Mouse (Mus musculus): Measurements from ENCODE around the gene Ubiad1.

Ubiad1 gene

GRCm38 (mm10) chr4:148453707-148454106 is 9.1 kb upstream of the Ubiad1 start:
- no peak for DNase-seq (ENCODE audit: low spot score)

DNA sequence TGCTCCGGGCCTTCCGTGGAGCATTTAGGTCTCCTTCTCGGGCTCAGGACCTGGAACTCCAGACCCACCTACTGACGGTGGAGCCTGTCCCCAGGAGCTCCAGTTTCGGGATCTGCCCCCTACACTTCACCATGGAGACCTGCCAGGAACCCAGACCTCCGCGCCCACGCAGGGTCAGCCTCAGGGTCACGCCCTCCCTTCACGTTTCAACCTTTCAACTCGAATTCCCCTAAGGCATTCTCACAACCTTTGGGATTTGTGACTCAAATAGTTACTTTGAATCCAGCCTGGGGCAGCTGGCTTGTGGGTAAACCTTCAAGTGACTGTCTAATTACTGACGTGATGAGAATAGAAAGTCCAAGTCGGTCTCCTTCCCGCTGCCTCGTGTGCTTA is 4.3 kb upstream of the Ubiad1 start:
- DNase-seq (ENCODE audit: low spot score), result no peak

DNA sequence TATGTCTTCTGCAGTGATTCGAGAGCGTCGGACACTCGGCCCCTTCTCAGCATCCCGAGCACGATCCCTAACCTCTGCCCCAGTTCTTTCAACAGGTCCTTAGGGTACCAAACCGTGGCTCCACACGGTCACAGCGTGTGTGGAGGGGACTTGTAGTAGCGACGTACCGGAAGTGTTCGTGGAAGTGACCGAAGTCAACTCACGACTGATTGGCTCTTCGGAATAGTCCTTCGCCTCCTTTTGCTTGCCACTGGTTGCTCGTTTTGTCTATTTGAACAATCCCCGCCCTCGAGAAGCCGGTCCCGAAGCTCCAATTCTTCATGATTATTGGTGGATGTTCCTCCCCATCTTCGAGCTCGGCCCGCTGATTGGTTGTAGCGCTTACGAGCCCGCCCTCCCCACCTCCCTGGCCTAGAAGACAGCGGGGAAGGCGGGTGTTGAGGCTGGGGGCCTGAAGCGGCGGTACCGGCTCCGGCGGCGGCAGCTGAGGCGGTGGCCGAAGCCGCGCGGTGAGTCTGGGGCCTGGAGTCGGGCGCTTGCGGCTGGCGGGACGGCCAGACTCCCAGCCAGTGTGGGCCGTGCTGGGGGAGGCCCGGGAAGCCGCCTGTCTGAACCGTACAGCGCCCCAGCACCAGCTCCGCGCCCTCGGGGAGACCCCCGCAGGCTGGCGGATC is 3.7 kb upstream of the Ubiad1 start, which contains the start of gene Mtor:
Mtor (plus strand) TSS at position 433 of the 674 bp plus-strand sequence.
- peak; percentile 98 for DNase-seq (ENCODE audit: low spot score)

DNA sequence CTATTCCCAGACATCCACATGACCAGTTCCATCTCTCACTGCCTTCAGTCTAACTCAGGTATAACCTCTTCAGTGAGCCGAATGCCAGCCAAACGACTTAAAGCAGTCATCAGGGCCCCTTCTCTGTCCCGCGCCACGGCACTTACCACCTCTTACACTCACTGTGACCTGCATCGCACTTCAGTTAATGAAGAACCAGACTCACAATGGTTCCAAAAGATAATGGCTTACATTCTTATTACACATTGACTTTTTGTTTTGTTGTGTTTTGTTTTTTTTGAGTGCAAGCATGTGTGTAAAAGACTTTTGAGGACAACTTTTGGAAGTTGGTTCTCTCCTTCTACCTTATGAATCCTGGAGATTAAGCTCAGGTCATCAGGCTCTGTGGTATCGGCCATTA is 2.0 kb downstream of the Ubiad1 start:
- DNase-seq (ENCODE audit: low spot score), result no peak

DNA sequence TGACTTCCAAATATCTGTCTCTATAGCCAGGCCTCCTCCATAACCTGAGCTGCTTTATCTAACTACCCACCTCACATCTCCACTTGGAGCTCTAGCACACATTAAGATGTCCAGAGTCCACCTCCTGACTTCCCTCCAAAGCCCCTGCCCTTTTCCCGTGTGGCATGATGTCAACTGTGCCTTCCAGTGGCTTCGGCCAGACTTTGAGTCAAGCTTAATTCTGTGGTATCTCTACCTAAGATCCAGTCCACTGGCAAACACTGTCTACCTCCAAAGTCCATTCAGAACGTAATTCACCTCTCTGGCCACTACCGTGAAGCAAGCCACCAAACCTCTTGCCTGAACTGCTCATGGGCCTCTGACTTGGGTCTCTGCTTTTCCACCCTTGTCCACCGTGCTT is 2.6 kb downstream of the Ubiad1 start:
- DNase-seq (ENCODE audit: low spot score), result no peak

DNA sequence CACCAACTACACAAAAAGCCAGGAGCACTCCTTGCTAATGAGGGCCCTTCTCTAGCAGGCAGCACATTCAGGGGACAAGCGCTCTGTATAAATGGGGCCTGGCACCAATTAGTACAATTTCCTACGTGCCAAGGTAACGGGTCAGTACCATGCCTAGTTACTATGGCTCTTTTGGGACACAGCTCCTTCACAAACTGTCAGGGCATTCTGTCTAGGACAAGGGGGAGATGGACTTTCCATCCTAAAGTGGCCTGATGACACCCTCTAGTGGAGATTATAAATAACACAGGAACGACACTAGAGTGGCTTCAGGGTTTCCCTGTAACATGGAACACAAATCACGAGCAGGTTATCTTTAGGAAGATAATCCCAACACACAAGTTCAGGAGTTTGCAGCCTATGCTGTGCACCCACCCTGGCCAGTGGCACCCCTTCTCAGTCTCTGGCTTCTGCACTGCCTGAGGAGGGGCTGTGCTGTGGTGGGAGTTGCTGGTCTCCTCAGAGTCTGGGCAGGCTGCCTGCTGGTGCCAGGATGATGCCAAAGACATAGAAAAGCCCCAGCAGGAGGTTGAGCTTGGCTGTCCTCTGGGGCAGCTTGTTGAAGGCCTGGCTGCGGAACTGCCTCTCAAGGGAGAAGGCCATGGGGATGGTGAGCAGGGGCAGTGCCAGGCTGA is 8.8 kb downstream of the Ubiad1 start:
- peak; percentile 72 for DNase-seq (ENCODE audit: low spot score)

DNA sequence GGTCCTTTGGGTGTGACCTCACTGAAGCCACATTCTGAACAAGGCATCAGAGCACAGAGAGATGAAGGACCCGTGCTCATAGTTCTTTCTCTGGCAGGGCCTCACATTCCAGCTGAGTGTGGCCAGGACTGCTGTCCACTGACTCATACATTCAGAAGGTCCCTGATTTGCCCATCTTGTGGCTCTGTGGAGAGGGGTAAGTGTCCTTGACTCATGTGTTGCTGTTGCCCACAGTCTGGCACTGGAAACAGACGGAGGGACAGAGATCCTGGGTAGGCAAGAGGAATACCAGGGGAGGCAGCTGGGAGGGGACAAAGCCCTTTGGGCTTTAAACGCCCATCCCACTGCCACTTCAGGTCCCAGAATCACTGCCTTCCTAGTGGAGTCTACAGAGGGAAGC is 9.5 kb downstream of the Ubiad1 start:
- DNase-seq (ENCODE audit: low spot score), result no peak

DNA sequence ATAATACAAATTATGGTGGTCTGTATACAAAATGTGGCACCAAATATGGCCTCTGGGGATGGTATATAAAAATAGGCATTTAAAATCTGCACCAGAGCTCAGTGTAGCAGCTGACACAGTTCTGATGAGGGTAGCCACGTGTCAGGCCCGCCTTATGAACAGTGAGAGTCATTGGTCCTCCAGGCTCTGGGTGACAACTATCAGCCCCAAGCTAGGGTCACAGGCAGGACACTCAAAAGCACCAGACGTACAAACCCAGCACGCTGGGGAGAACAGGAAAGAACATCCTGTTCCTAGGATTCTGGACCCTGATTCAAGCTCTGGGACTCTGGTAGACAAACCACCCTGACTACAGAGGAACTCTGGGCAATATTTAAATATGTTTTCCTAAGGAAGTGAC is 10.0 kb downstream of the Ubiad1 start:
- no peak for DNase-seq (ENCODE audit: low spot score)

DNA sequence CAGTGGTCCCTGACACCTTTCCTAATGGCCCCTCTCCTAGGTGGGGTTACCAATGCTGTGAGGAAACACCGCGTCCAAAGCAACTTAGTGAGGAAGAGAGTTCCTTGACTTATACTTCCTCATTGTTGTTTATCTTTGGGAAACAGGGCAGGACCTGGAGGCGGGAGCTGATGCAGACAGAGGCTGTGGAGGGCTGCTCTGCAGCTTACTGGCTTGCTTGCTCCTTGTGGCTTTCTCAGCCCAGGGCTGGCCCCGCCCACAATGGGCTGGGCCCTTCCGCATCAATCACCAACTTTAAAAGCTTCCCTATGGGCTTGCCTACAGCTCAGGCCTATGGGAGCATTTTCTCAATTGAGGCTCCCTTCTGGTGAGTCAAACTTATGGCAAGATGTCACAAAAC is 10.8 kb downstream of the Ubiad1 start:
- no peak for DNase-seq (ENCODE audit: low spot score)

DNA sequence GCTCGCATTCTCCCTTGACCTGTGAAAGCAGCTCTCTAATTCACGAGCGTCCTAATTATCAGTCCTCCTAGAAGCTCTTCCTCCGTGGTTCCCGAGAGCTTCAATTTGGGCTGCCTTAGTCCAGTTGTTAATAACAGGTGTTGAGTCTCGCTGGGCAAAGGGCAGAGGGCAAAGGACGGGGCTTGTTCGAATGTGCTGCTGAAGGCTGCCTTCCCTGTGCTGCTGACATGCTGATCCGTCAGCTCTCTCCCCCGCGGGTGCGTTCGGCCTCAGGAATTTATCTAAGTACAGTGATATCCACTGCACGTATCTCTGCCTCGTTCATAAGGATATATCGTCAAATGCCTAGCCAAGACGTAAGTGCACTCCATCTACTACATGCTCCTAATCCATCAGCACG is 11.2 kb downstream of the Ubiad1 start:
- DNase-seq (ENCODE audit: low spot score), result no peak

GRCm38 (mm10) chr4:148432488-148432887 is 12.1 kb downstream of the Ubiad1 start:
- DNase-seq (ENCODE audit: low spot score), result no peak

- no peak for DNase-seq (ENCODE audit: low spot score)
Measured at GRCm38 (mm10) chr4:148430880-148431519, 13.6 kb downstream of the Ubiad1 start.

DNA sequence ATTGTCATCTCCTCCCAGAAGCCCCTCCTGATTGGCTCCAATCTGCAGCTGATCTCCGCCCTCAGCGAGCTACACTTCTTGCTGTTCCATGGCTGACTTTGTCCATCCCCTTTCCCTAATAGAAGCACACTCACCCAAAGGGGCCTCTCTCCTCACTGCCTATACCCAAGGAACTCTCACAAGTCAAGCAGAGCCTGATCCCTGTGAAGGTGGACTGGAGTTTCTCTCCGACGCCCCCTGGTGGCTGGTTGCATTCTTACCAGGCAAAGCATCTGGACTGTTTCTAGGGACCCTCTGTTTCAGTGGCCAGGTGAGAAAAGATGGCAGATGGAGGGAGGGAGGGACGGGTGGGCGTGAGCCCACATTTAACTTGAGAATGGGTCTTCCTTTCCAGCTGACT is 14.9 kb downstream of the Ubiad1 start:
- DNase-seq (ENCODE audit: low spot score), result peak; percentile 93

DNA sequence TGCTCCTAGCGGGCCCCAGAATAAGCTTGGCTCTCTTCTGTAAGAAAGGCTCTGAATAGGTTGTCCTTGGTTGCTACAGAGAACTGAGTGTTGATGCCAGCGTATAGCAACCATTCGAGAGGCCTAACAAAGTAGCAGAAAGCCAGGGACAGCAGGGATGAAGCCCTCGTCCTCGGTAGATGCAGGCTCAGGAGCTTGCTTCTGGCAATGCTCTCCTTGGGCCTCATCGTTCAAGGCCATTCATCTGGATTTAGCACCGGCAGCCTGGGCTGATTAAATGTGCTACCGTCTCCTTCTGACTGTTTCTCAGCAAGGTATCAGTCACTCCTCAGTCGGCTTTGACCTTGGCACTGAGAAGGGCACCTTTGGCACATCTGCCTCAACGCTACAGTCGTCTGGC is 15.4 kb downstream of the Ubiad1 start:
- DNase-seq (ENCODE audit: low spot score), result no peak

DNA sequence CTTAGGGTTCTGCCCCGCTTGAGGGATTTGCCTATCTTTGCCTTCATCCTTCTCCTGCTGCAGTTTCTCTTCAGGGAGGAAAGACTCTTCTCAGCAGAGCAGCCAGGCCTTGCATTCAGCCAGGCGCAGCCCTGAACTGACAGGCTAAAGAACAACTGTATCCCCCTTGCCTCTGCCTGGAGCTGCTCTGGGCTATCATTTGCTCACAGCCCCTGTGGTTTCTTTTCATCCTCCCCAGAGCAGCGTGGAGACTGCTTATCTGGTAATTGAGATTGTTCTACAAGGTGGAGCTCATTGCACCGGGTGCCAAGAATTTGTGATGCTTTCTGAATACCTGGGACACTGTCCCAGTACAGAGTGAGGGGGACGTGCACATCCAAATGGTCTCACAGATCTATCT is 16.0 kb downstream of the Ubiad1 start:
- no peak for DNase-seq (ENCODE audit: low spot score)

- DNase-seq (ENCODE audit: low spot score), result no peak
Measured at GRCm38 (mm10) chr4:148426950-148427850, 17.4 kb downstream of the Ubiad1 start.

DNA sequence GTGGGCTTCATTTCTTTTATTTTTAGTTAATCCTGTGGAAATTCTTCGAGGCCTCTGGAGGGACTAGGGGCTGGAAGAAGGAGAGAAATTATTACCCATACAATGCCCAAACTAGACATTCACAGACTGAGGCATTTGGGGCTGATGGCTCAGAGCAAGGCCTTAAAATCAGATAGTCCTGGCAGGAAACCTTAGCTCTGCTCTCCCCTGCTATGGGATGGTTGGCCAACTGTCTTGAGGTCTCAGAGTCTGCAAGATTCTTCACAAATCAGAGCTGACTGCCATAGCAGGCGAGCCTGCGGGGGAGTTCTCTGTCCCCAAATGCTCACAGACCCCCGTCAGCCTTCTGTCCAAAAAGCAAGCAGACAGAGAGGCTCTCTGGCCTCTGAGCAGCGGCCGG is 27.0 kb downstream of the Ubiad1 start:
- no peak for DNase-seq (ENCODE audit: low spot score)

DNA sequence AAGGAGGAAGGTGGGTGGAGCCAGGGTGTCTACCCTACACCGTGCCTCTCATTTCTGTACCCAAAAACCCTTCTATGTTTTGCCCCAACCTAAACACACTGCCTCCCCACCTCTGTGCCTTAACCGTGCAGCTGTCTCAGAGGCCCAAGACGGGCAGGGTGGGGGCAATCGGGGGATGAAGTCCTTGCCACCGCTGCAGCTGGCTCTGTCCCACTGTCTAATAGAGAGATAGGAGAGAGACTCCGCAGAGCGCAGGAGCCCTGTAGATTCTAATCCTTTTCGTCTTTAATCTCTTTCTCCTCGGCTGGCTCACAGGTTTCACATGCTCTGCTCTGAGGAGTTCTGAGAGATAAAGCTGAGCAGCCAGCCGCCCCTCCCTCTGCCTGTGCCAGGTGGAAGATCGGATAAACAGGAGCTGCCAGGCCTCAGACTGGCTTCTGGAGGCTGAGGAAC is 27.5 kb downstream of the Ubiad1 start:
- DNase-seq (ENCODE audit: low spot score), result no peak

DNA sequence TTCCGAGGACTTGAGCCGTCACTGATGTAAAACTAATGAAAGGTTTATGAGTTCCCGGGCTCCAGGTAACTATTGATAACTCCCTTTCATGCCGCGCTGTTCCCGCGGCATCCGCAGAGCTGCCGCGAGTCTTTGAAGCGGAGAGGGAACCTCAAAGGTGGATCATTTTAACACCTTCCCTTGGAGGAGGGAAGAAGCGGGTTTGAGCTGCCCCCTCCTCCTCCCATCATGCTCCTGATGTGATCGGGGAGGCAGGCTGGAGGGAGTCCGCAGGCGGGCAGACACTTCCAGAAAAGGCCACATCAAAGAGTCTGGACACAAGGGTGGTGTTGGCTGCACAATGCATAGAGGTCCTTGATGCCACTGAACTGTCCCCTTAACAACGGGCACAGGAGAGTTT is 29.0 kb downstream of the Ubiad1 start:
- DNase-seq (ENCODE audit: low spot score), result no peak

- no peak for DNase-seq (ENCODE audit: low spot score)
Measured at GRCm38 (mm10) chr4:148408256-148408975, 36.2 kb downstream of the Ubiad1 start.

DNA sequence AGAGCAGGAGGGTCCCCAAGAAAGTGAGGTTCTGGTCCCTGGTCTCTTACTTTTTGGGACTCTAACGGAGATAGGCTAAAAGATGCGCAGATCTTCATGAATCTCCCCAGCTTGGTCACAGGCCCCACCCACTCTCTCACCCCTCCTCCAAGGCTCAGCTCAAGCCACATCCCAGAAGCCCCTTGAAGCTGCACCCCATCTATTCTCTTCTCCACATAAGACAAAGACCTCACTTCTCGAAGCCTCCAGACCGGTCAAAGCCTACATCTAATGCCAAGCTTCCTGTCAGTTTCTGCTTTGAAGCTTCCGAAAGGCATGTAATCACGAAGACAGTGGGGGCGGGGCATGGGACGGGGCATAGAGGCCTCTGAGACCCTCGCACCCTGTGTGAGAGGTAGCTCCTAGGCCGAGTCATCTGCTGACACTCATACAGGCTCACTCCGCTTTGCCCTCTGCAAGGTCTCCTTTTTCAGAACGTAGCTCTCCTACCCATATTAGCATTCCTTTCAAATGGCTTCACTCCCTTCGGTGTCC is 39.2 kb downstream of the Ubiad1 start:
- no peak for DNase-seq (ENCODE audit: low spot score)
